Mouse (Mus musculus) layer of hippocampus, adult 18-20 months (tissue): ENCODE results near the gene Ldhb. TPM values are rescaled to one million over a fixed set of nuclear protein-coding genes. Genes with fewer than 3 reads are reported as not detected.

Source experiments
- DNase-seq, 2 experiments: peaks; one replicate each; pipeline ENCODE4 v3.0.0; 2022; ENCODE audit warnings: low spot score in 2 of 2
- total RNA-seq, 2 experiments: library from RNA; stranded (reverse); gene quantifications; 2 replicates each; pipeline ENCODE4 v1.2.3; 2021

Gene Ldhb
- total RNA-seq, 2 experiments from 2014 or later, result 589 to 628 TPM

GRCm38 (mm10) chr6:142451381-142451780 is 56.4 kb downstream of the Ldhb start:
- DNase-seq, result no peak

Other genes with a start within 250 kb of the Ldhb start
- not detected for gene Iapp, start 209.5 kb downstream of the Ldhb start, total RNA-seq
- not detected for gene Slco1a5, start 185.0 kb downstream of the Ldhb start, total RNA-seq
- 10 to 100 TPM; 13.2 to 14.4 TPM for gene Pyroxd1, start 162.3 kb downstream of the Ldhb start, total RNA-seq
- 10 to 100 TPM; 22.9 to 28.0 TPM for gene Recql, start 120.9 kb downstream of the Ldhb start, total RNA-seq
- gene Golt1b, start 120.7 kb downstream of the Ldhb start, total RNA-seq, result 10 to 100 TPM; 32.1 to 32.8 TPM
- 1 to 10 TPM in 1 of 2 experiments, under 1 TPM in 1; 0.94 to 2.0 TPM for gene Spx, start 94.5 kb downstream of the Ldhb start, total RNA-seq
- gene Gys2, start 34.8 kb downstream of the Ldhb start, total RNA-seq, result under 1 TPM; 0.12 to 0.28 TPM
- 1 to 10 TPM; 1.6 to 2.2 TPM for gene Kcnj8, start 63.7 kb upstream of the Ldhb start, total RNA-seq
- gene Abcc9, start 194.4 kb upstream of the Ldhb start, total RNA-seq, result 1 to 10 TPM; 2.9 to 3.2 TPM
- gene Cmas, start 248.7 kb upstream of the Ldhb start, total RNA-seq, result 100 to 1,000 TPM in 1 of 2 experiments, 10 to 100 TPM in 1; 98.0 to 106 TPM